Mouse (Mus musculus): Measurements from ENCODE around the gene Zfp839.

Zfp839 gene

DNA sequence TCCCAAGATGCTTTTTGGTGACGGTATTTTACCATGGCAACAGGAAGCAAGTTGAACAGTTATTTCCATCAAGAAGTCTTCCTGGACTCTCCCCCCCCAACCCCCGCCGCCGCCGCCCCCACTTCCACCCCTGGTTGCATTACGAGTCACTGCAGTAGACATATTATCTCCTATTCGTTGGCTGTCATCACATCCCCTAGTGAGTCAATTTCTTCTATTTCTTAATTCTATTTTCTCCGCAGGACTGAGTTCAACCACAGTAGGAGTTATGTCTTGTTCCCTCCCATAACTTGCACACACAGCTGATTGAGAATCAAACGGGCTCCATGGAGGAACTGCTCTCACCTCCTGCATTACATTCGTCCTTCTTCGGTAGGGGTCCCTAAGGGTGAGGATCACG, 38.1 kb downstream of the Zfp839 start:
- DNase-seq, result no peak

DNA sequence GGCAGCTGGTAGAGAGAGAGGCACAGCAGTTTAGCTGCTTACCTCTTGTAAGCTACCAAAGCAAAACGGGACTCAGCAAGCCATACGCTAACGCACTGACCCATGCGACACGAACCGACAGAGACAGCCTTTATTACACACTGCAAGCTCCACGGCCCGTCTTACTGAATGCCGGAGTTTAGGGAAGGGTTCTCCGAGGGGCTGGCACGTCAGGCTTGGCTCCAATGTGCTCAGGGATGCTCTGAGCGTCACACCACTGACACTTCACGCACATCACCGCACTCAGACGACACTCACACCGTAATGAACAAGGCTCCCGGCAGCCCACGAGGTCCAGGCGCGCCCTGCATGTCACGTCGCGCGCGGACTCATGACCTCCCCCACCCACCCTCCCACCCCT, 38.6 kb downstream of the Zfp839 start:
- no peak for DNase-seq

DNA sequence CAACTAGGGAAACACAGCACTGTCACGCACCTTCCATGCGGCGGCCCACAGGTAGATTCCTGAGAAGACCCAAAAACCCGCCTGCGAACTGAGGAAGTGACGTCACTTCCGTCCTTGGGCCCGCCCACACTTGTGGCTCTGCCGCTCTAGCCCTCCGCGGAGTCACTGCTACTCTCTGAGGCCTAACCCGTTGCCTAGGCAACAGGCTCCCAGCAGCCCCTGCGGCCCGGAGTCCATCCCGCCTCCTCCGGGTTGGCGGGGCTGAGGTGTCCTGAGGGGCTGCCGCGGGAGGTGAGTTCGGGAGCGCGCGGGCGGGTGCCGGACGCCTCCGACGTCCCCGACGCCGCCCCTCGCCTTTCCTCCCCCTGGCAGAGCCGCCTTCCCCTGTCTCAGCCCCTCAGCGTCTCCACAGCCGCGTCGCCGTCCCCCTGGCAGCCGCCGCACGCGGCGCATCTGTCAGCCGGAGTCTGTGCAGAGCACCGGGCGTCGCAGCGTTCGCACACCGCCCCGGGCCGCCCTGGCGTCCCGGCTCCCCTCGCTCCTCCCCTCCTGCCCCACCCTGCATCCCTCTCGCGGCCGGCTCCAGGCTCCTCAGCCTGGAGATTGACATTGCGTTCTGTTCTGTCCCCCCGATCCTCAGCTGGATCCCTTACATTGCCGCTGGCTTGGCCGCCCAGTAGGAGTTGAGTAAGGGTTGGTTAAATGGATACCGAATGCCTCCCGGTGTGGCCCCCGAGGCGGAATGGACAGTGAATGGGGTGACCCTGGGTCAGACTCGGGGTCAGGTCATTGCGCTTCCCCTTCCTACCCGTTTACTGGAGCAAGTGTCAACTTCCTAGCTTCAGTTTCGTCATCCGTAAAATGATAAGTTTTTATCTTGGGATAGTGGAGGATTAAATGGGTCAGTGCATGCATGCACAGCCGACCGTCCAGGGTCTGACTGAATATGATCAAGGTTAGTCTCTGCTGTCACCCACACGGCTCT, 39.3 kb downstream of the Zfp839 start, which contains the start of the genes Cinp and Tecpr2:
Gene Cinp (minus strand): TSS at position 110 of the 985 bp plus-strand sequence.
Gene Tecpr2 (plus strand): TSS at position 229 of the 985 bp plus-strand sequence.
- DNase-seq, result peak; percentile 97 to 98

DNA sequence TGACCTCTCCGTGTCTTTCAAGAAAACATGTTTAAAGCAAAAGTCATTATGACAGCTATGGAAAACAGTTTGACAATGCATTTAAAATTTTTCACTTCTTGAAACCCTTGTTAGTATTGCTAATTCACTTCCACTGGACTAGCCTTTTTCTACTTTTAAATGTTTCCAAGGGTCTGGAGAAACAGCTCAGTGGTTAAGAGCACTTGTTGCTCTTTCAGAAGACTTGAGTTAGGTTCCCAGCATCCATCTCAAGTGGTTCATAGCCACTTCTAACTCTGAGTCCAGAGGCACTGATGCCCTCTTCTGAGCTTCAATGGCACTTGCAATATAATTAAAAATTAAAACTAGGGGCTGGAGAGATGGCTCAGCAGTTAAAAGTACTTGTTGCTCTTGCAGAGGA, 41.8 kb downstream of the Zfp839 start:
- DNase-seq, result no peak

DNA sequence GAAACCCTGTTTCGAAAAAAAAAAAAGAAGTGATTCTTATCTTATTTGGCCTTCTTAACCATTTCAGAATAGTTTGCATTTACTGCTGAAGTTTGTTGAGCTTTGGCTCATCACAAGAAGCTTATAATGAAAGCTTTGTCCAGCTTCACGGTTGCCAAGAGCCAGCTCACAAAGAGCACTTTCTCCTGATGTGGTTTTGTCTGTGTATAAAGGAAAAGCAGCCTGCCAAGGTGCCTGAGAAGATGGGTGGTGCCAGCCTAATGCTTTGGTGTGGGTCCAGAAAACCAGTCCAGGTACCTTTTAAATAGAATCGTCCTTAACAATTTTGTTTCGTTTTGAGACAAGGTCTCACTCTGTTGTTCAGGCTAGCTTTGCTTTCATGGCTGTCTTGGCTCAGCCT, 52.1 kb downstream of the Zfp839 start:
- DNase-seq, result no peak

DNA sequence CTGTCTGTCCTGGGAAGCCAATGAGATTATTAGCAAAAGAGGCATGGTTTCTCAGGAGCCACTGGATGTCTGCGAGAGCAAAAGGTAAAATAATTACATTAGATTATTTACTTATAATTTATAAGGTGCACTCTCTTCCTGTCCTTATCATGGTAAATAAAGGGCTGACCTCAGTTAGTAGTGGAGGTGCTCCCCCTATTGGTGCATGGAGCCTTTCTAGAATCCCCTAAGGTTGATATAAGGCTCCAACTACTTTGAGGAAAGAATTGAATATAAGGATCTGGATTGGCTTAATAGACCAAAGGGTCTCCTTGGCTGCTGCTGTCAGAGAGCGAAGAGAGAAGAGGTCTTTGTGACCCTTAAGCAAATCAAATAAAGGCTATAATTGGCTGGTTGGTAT, 53.5 kb downstream of the Zfp839 start:
- DNase-seq, result peak; percentile 29 to 36

DNA sequence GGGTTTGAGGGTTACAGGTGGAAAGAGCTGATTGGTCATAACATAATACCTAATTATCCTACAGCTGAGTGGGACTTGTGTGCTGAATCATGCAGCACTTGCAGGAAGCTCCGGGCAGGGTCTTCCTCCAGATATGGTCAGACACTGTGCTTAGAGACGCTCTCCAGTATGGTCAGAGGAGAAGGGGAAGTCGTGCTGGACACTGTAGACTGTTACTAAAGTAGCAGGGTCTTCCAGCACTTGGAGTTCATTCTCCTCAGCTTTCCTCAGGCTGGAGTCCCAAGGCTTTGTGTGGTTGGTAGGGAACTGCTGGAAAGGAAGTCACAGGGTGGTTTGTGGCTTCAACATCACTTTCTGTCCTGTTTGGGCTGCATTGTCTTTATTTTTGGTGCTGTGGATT, 57.8 kb downstream of the Zfp839 start:
- no peak for DNase-seq

DNA sequence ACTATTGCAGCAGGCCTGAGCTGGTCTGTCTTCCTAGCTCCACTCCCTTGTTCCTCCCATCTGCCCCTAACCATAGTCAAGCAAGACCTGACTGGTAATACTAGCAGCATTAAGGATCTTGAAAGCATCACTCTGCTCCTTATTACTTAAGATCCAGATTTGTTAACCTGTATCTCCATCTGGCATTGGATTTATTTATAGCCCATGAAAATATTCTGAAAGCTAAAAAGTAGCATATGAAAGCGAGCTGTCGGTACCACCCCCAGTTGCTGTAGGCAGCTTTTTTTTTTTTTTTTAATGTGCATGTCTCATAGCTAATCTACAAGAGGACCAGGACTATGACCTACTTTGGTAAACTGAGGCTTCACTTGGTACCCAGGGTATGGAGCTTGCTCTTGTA, 59.9 kb downstream of the Zfp839 start:
- DNase-seq, result no peak

DNA sequence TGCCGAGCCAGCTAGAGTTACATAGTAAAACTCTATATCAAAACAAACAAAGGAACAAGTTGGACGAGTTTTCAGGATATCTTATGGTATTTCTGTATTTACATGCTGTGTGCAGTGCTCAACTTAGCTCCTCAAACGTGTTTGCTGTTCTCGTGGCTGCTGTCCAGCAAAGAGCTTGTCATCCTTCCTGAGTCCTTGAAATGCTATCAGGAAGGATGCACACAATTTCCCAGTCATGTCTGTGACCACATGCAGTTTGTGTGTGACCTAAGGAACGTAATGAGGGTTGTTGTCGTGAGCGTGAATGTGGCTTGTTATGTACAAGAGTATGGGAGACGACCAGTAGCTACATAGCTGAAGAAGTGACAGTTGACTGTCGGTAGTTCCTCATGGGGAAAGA, 65.7 kb downstream of the Zfp839 start:
- no peak for DNase-seq
